Mouse (Mus musculus): ENCODE measurements around the gene Cers1.

DNA sequence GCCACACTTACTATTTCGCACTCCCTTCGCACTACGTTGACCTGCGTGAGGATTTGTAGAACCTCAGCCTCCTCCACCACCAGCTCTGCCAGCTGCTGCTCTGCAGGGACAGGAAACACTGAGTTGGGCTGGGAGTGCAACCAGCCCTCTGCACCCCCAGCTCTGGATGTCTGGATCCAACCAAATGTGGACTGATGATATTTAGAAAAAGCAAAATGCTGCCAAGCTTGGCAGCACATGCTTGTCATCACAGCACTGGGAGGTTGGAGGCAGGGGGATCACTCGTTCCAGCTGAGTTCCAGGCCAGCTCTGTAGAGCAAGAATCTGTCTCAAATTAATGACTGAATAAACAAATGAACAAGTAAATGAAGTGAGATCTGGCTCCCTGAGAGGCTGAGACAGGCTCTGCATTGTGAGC lies 21.6 kb upstream of the Cers1 start:
- TF ChIP-seq CTCF (IDR thresholded peaks at IDR 0.05 in 2 of 3, conservative IDR thresholded peaks at IDR 0.05 in 1 of 3; ENCODE audit: control insufficient read depth in 1 of 3, insufficient read depth in 1 of 3, low read depth in 2 of 3, low read length in 3 of 3, poor library complexity in 1 of 3, severe bottlenecking in 1 of 3) = no peak
- no peak for TF ChIP-seq MXI1 (IDR thresholded peaks at IDR 0.05; ENCODE audit: low read depth, low read length)
- TF ChIP-seq JUND (IDR thresholded peaks at IDR 0.05; ENCODE audit: low read depth, low read length) = no peak
- TF ChIP-seq SIN3A (IDR thresholded peaks at IDR 0.05; ENCODE audit: low read length) = no peak
- TF ChIP-seq POLR2A (IDR thresholded peaks at IDR 0.05; ENCODE audit: control insufficient read depth in 1 of 2, insufficient read depth in 1 of 2, low read depth in 1 of 2, low read length in 2 of 2, poor library complexity in 1 of 2) = no peak
- TF ChIP-seq GATA1 (IDR thresholded peaks at IDR 0.05; ENCODE audit: low read depth, low read length) = no peak

Data from MEL (cell line).